Mouse (Mus musculus) left cerebral cortex, postnatal 25 days (tissue): ENCODE data around the gene Apoc4. TPM values are rescaled to one million over a fixed set of nuclear protein-coding genes. Genes with fewer than 3 reads are reported as not detected.
A peak's percentile ranks its signal among the peaks of the same experiment; 100 is the strongest.
"Not testable (repeated sequence)": the region's sequence is repeated elsewhere in the genome, so short reads cannot be mapped to it uniquely, and the experiment has no call there.

ENCODE experiments used
- DNase-seq, 2 experiments: peaks; one replicate each; pipeline ENCODE4 v3.0.0; 2022; ENCODE audit warnings: low spot score in 2 of 2, mixed read lengths in 1 of 2
- intact Hi-C: fragments of 180-260 bp; cut with DNase I; formaldehyde crosslinking; loops from one replicate; pipeline ENCODE4 v1.15.1; 2025
- total RNA-seq, 2 experiments: library from RNA; stranded (reverse); gene quantifications; 2 replicates each; pipeline ENCODE4 v1.2.3; 2021

Apoc4 gene
- total RNA-seq, 2 experiments from 2014 or later: not detected

GRCm38 (mm10) chr7:19686927-19687583, 5.8 kb upstream of the Apoc4 start:
- intact Hi-C loops, DNase-seq: not testable (repeated sequence)

GRCm38 (mm10) chr7:19686521-19686920, 5.2 kb upstream of the Apoc4 start:
- no peak for DNase-seq
- intact Hi-C loops: no loop called here

GRCm38 (mm10) chr7:19685374-19685773, 4.1 kb upstream of the Apoc4 start:
- DNase-seq: no peak
- intact Hi-C loops: no loop called here

GRCm38 (mm10) chr7:19683771-19684201, 2.5 kb upstream of the Apoc4 start:
- DNase-seq: no peak
- intact Hi-C loops: no loop called here

- intact Hi-C loops: no loop called here
- no peak for DNase-seq
Measured at GRCm38 (mm10) chr7:19682979-19683378, 1.7 kb upstream of the Apoc4 start.

- intact Hi-C loops: no loop called here
- DNase-seq: no peak
Measured at GRCm38 (mm10) chr7:19680702-19681101, 577 bp downstream of the Apoc4 start.

- DNase-seq: no peak
- intact Hi-C loops: no loop called here
Measured at GRCm38 (mm10) chr7:19678901-19679300, 2.4 kb downstream of the Apoc4 start.

GRCm38 (mm10) chr7:19677872-19678271, 3.4 kb downstream of the Apoc4 start, which contains the start of gene Apoc2:
Gene Apoc2 (minus strand): TSS chr7:19677941.
- no peak for DNase-seq
- intact Hi-C loops: no loop called here

- intact Hi-C loops: no loop called here
- no peak for DNase-seq
Measured at GRCm38 (mm10) chr7:19676662-19677061, 4.6 kb downstream of the Apoc4 start.

- DNase-seq: no peak
Measured at GRCm38 (mm10) chr7:19675824-19676223, 5.5 kb downstream of the Apoc4 start.

GRCm38 (mm10) chr7:19673083-19673699, 8.1 kb downstream of the Apoc4 start:
- intact Hi-C loops: no loop called here
- no peak for DNase-seq

More at GRCm38 (mm10) chr7:19675824-19676223, 5.5 kb downstream of the Apoc4 start:
- intact Hi-C loops: no loop called here

GRCm38 (mm10) chr7:19671511-19671910, 9.8 kb downstream of the Apoc4 start:
- intact Hi-C loops: no loop called here
- no peak for DNase-seq

GRCm38 (mm10) chr7:19668947-19669721, 12.1 kb downstream of the Apoc4 start:
- peak; percentile 94 to 97 for DNase-seq
- intact Hi-C loops: loop anchor here (1.0 to 2.0 kb wide), 2 partner anchors 30 to 44 kb away; partner anchors contain the start of gene Apoe

- DNase-seq: no peak
- intact Hi-C loops: no loop called here
Measured at GRCm38 (mm10) chr7:19667434-19667833, 13.8 kb downstream of the Apoc4 start.

GRCm38 (mm10) chr7:19666750-19667149, 14.5 kb downstream of the Apoc4 start:
- DNase-seq: no peak
- intact Hi-C loops: no loop called here

GRCm38 (mm10) chr7:19664955-19665841, 16.1 kb downstream of the Apoc4 start, which contains the start of gene Clptm1:
Gene Clptm1 (minus strand): TSS chr7:19665033.
- intact Hi-C loops: loop anchor here (1.0 kb wide), 3 partner anchors 36 to 50 kb away; partner anchors contain the start of genes Relb and Tomm40
- DNase-seq: peak; percentile 97 to 98

- no peak for DNase-seq
- intact Hi-C loops: loop anchor here (1.0 kb wide), 1 partner anchor 35 kb away; the partner anchor contains the start of gene Relb
Measured at GRCm38 (mm10) chr7:19664455-19664954, 16.8 kb downstream of the Apoc4 start.

GRCm38 (mm10) chr7:19663940-19664339, 17.3 kb downstream of the Apoc4 start:
- DNase-seq: no peak
- intact Hi-C loops: loop anchor here (1.0 kb wide), 1 partner anchor 35 kb away; the partner anchor contains the start of gene Relb

GRCm38 (mm10) chr7:19652614-19653013, 28.7 kb downstream of the Apoc4 start:
- no peak for DNase-seq
- intact Hi-C loops: no loop called here
